Mouse (Mus musculus) hindbrain, embryonic 15.5 days (tissue): ENCODE measurements around the gene Pitpnb. TPM values are rescaled to one million over a fixed set of nuclear protein-coding genes. Genes with fewer than 3 reads are reported as not detected.
A peak's percentile ranks its signal among the peaks of the same experiment; 100 is the strongest.

ENCODE experiments used
- ATAC-seq: fragments of 200-750 bp; cut with Nextera tagmentation; 2 replicates; pipeline ENCODE4 v1.8.0; 2017; ENCODE audit warnings: low read depth, moderate number of reproducible peaks, moderate TSS enrichment; ENCODE audit not compliant: low FRiP score
- H3K27ac ChIP-seq: fragments of 300-500 bp; sonication (generic); replicated peaks from 2 replicates; pipeline ENCODE4 v1.5.1; 2015; ENCODE audit warnings: mild to moderate bottlenecking, inconsistent platforms
- H3K27me3 ChIP-seq: fragments of 300-500 bp; sonication (generic); 2 replicates; pipeline ENCODE4 v1.6.1; 2015; ENCODE audit warnings: control low read depth, inconsistent platforms
- H3K36me3 ChIP-seq: fragments of 300-500 bp; sonication (generic); 2 replicates; pipeline ENCODE4 v1.6.1; 2015; ENCODE audit warnings: control low read depth, inconsistent platforms
- H3K4me1 ChIP-seq: fragments of 300-500 bp; sonication (generic); replicated peaks from 2 replicates; pipeline ENCODE4 v1.6.1; 2015; ENCODE audit warnings: control low read depth, inconsistent platforms
- H3K4me2 ChIP-seq: fragments of 300-500 bp; sonication (generic); 2 replicates; pipeline ENCODE4 v1.6.1; 2015; ENCODE audit warnings: moderate library complexity, mild to moderate bottlenecking, inconsistent platforms
- H3K4me3 ChIP-seq: fragments of 300-500 bp; sonication (generic); 2 replicates; pipeline ENCODE4 v1.5.1; 2015; ENCODE audit warnings: mild to moderate bottlenecking, inconsistent platforms
- H3K9ac ChIP-seq: fragments of 300-500 bp; sonication (generic); 2 replicates; pipeline ENCODE4 v1.6.1; 2015; ENCODE audit warnings: inconsistent platforms
- H3K9me3 ChIP-seq: fragments of 300-500 bp; sonication (generic); 2 replicates; pipeline ENCODE4 v1.6.1; 2016; ENCODE audit warnings: control low read depth, inconsistent platforms
- WGBS: fragments of 180-500 bp; shearing (Covaris S2); methylation state at CpG from one replicate; pipeline ENCODE4 v1.1.7; 2015; 5-methylcytosine and 5-hydroxymethylcytosine counted together
- polyA plus RNA-seq: library from polyadenylated mRNA; unstranded; fragments of >200 nt; fragmentation: Nextera tagmentation; extraction: Ambion mirVana; gene quantifications from 2 replicates; pipeline ENCODE4 v1.2.1, GENCODE M21; 2015

Gene Pitpnb
- polyA plus RNA-seq, 1 experiment from 2014 or later, result 94.9 TPM

DNA sequence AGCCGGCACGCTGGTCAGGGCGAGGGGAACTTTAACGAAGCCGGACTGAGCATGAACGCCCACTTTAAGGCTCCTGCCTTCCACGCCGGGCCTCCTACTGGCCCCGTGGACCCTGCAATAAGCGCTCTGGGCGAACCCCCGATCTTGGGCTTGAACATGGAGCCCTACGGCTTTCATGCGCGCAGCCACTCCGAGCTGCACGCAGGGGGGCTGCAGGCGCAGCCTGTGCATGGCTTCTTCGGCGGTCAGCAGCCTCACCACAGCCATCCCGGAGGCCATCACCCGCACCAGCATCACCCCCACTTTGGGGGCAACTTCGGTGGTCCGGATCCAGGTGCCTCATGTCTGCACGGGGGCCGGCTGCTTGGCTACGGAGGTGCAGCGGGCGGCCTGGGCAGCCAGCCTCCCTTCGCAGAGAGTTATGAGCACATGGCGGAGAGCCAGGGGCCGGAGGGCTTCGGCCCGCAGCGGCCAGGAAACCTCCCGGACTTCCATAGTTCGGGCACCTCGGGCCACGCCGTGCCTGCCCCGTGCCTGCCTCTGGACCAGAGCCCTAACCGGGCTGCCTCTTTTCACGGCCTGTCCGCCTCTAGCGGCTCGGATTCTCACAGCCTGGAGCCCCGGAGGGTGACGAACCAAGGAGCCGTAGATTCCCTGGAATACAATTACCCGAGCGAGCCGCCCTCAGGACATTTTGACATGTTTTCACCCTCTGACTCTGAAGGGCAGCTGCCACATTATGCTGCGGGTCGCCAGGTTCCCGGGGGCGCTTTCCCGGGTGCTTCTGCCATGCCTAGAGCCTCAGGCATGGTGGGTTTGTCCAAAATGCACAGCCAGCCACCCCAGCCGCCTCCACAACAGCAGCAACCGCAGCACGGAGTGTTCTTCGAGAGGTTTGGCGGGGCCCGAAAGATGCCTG lies 87.9 kb downstream of the Pitpnb start:
- H3K27ac ChIP-seq, result peak overlapping the region; percentile 91
- H3K4me1 ChIP-seq, result peaks cover 79% of the 10 kb centered on the region
- ATAC-seq, result no peak
- no peaks in the 10 kb centered on the region for H3K9me3 ChIP-seq
- H3K4me2 ChIP-seq, result peak overlapping the region; percentile 88
- H3K9ac ChIP-seq, result peak overlapping the region; percentile 77
- under 1% methylated on average over 62 of the region's 63 CpGs for WGBS
- peak overlapping the region; percentile 92 for H3K4me3 ChIP-seq
- no peaks in the 10 kb centered on the region for H3K27me3 ChIP-seq
- no peaks in the 10 kb centered on the region for H3K36me3 ChIP-seq

DNA sequence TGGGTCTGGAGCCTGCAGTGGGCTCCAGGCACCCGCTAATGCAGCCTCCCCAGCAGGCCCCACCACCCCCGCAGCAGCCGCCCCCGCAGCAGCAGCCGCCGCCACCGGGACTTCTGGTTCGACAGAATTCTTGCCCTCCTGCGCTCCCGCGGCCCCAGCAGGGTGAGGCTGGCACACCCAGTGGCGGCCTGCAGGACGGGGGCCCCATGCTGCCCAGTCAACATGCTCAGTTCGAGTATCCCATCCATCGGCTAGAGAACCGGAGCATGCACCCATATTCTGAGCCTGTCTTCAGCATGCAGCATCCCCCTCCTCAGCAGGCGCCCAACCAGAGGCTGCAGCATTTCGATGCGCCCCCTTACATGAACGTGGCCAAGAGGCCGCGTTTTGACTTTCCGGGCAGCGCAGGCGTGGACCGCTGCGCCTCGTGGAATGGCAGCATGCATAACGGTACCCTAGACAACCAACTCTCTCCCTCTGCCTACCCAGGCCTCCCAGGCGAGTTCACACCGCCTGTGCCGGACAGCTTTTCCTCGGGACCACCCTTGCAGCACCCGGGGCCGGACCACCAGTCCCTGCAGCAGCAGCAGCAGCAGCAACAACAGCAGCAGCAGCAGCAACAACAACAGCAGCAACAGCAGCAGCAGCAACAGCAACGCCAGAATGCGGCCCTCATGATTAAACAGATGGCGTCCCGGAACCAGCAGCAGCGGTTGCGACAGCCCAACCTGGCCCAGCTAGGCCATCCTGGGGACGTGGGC lies 88.7 kb downstream of the Pitpnb start:
- no peak for ATAC-seq
- WGBS, result 2% methylated on average over 41 of the region's 42 CpGs
- peak overlapping the region; percentile 91 for H3K27ac ChIP-seq
- peaks cover 80% of the 10 kb centered on the region for H3K4me1 ChIP-seq
- H3K9ac ChIP-seq, result peak overlapping the region; percentile 77
- peak overlapping the region; percentile 88 for H3K4me2 ChIP-seq
- peak overlapping the region; percentile 92 for H3K4me3 ChIP-seq
- no peaks in the 10 kb centered on the region for H3K36me3 ChIP-seq
- H3K9me3 ChIP-seq, result no peaks in the 10 kb centered on the region
- H3K27me3 ChIP-seq, result no peaks in the 10 kb centered on the region

DNA sequence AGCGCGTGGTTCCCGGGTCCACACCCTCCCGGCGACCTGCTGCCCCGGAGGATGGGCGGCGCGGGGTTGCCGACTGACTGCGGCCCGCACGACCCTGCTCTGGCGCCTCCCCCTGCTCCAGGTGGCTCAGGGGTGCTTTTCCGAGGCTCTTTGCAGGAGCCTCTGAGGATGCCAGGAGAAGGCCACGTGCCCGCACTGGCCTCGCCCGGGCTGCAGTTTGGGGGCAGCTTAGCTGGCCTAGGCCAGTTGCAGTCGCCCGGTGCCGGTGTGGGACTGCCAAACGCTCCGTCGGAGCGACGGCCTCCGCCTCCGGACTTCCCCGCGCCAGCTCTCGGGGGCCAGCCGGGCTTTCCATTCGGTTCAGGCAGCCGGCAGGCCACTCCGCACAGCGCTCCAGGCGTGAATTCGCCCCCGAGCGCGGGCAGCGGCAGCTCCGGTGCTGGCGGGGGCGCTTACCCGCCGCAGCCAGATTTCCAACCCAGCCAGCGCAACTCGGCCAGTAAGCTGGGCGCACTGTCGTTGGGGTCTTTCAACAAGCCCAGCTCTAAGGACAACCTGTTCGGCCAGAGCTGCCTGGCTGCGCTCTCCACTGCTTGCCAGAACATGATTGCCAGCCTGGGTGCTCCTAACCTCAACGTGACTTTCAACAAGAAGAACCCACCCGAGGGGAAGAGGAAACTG lies 89.6 kb downstream of the Pitpnb start:
- H3K9ac ChIP-seq, result peak overlapping the region; percentile 77
- no peaks in the 10 kb centered on the region for H3K36me3 ChIP-seq
- 2% methylated on average over 55 of the region's 56 CpGs for WGBS
- no peak for ATAC-seq
- no peaks in the 10 kb centered on the region for H3K9me3 ChIP-seq
- peaks cover 79% of the 10 kb centered on the region for H3K4me1 ChIP-seq
- peak overlapping the region; percentile 91 for H3K27ac ChIP-seq
- no peaks in the 10 kb centered on the region for H3K27me3 ChIP-seq
- peak overlapping the region; percentile 88 for H3K4me2 ChIP-seq
- H3K4me3 ChIP-seq, result peak overlapping the region; percentile 92

DNA sequence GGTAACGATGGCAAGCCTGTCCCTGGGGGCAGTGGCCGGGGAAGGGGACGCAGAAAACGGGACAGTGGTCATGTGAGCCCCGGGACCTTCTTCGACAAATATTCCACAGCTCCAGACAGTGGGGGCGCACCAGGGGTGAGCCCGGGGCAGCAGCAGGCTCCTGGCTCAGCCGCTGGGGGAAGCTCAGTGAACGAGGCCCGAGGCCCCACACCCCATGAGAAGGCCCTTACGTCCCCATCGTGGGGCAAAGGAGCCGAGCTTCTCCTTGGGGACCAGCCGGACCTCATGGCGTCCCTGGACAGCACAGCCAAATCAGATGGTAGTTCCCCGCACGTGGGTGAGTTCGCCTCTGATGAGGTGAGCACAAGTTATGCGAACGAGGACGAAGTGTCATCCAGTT lies 90.3 kb downstream of the Pitpnb start:
- H3K4me1 ChIP-seq, result peaks cover 79% of the 10 kb centered on the region
- H3K4me2 ChIP-seq, result peak overlapping the region; percentile 88
- H3K27ac ChIP-seq, result peak overlapping the region; percentile 91
- H3K27me3 ChIP-seq, result no peaks in the 10 kb centered on the region
- ATAC-seq, result no peak
- no peaks in the 10 kb centered on the region for H3K36me3 ChIP-seq
- peak overlapping the region; percentile 77 for H3K9ac ChIP-seq
- H3K4me3 ChIP-seq, result peak overlapping the region; percentile 92
- WGBS, result 15% methylated on average over 22 of the region's 22 CpGs
- no peaks in the 10 kb centered on the region for H3K9me3 ChIP-seq

DNA sequence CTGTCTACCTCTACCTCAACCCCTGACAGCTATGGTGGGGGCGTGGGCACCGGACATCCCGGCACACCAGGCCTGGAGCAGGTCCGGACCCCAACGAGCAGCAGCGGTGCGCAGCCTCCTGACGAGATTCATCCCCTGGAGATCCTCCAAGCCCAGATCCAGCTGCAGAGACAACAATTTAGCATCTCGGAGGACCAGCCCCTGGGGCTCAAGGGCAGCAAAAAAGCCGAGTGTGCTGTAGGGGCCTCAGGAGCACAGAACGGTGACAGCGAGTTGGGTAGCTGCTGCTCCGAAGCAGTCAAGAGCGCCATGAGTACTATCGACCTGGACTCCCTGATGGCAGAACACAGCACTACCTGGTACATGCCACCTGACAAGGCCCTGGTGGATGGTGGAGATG lies 90.9 kb downstream of the Pitpnb start:
- Histone ChIP-seq H3K4me3 (peak overlapping the region; percentile 92), H3K9ac (peak overlapping the region; percentile 77), H3K4me2 (peak overlapping the region; percentile 88), H3K36me3 (no peaks in the 10 kb centered on the region), H3K9me3 (no peaks in the 10 kb centered on the region), H3K27me3 (no peaks in the 10 kb centered on the region), H3K27ac (peak overlapping the region; percentile 91), H3K4me1 (peaks cover 80% of the 10 kb centered on the region)
- ATAC-seq, result no peak
- WGBS, result 21% methylated on average over 15 of the region's 15 CpGs

DNA sequence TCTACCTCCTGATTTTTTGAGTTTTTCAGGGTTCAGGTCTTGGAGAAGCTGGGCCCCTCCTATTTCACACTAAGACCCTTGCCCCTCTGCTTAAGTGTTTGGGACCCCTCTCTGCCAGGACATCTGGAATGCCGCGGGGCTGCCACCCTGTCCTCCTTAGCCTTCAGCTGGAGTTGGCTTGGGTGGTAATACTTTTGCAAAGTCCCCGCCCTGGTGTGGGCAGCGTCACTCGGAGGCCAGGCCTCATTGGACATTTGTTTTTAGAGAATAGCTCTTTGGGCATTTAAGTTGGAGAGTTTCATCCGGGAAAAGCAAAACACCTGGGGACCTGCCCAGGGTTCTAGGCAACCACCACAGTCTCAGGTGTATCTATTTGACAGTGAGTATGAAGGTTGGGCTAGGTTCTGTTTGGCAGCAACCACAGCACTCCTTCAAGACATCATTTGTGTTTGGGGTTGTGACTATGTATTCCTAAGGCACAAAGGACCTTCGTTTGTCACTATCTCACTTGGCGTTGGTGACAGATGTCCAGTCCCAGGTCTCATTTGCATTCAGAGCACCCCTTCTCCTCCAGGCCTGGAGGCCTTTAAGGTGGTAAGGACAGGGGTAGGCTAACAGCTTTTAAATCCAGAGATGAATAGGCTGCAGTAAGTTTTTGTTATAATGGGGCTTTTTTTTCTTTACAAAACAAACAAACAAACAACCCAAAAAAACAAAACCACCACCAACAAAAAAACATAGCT lies 91.7 kb downstream of the Pitpnb start:
- no peak for ATAC-seq
- peaks cover 84% of the 10 kb centered on the region for H3K4me1 ChIP-seq
- no peaks in the 10 kb centered on the region for H3K27me3 ChIP-seq
- WGBS, result 19% methylated on average over 8 of the region's 8 CpGs
- peak overlapping the region; percentile 77 for H3K9ac ChIP-seq
- no peaks in the 10 kb centered on the region for H3K36me3 ChIP-seq
- peak overlapping the region; percentile 92 for H3K4me3 ChIP-seq
- H3K4me2 ChIP-seq, result peak overlapping the region; percentile 88
- H3K9me3 ChIP-seq, result no peaks in the 10 kb centered on the region
- H3K27ac ChIP-seq, result peak overlapping the region; percentile 91

DNA sequence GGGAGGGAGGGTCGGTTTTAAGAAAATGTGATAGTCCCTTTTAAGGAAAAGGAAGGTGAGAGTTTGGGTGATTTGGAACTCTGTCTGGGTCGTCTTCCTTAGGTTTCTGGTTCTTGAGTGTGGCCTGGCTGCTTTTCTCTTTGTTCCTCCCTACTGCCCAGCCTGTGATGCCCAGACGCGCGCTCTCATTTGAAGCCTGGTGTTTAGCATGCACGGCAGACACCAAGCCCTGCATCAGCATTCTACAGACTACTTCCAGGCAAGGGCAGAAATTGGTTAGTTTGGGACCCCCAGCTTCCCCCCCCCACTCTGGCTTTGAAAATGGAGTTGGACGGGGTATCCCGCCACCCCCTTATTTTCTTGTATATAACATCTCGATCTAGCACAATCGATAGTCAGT lies 92.4 kb downstream of the Pitpnb start:
- H3K27me3 ChIP-seq, result no peaks in the 10 kb centered on the region
- peak overlapping the region; percentile 92 for H3K4me3 ChIP-seq
- ATAC-seq, result no peak
- WGBS, result 16% methylated on average over 10 of the region's 10 CpGs
- peaks cover 89% of the 10 kb centered on the region for H3K4me1 ChIP-seq
- no peaks in the 10 kb centered on the region for H3K9me3 ChIP-seq
- H3K9ac ChIP-seq, result peak overlapping the region; percentile 77
- H3K36me3 ChIP-seq, result no peaks in the 10 kb centered on the region
- H3K27ac ChIP-seq, result peak overlapping the region; percentile 91
- peak overlapping the region; percentile 88 for H3K4me2 ChIP-seq

DNA sequence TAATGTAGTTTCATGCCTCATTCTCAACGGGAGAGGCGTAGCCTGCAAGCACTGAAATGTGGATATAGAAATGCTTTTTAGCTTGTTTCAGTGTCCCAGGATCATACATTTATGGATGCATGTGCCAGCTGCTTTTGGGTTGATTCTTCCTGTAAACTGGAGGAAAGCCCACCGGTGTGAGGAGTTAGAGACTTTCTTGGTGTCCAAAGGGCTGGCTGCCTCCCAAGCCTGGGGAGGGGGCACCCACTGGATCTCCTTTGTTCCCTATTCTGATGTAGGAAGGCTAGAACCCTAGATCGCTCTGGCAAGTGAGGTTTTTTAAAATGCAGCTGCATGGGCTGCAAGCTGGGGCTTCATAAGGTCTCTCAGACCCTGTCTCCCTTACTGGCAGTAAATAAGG lies 93.1 kb downstream of the Pitpnb start:
- Histone ChIP-seq H3K9me3 (no peaks in the 10 kb centered on the region), H3K27me3 (no peaks in the 10 kb centered on the region), H3K27ac (peak overlapping the region; percentile 91), H3K4me3 (peak overlapping the region; percentile 92), H3K36me3 (no peaks in the 10 kb centered on the region), H3K4me2 (peak overlapping the region; percentile 88), H3K4me1 (peaks cover 89% of the 10 kb centered on the region), H3K9ac (peak overlapping the region; percentile 77)
- no peak for ATAC-seq
- 20% methylated on average over 4 of the region's 4 CpGs for WGBS

DNA sequence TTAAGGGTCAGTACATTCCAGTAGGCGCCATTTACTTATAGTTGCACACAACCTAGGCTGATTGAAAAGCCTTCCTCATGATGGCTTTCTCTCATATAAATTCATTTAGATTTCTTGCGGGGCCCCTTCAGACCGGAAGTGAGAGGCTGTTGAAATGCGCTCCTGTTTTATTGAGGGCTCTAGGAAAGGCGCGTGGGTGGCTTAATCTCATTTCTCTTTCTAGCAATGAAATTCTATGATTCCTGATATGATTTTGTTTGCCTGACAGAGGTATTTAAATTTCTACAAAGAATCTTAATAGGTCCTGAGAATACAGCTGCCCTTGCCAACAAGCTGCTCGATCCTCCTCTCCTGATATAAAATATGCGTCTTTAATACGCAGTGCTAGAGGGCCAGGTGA lies 95.2 kb downstream of the Pitpnb start:
- Histone ChIP-seq H3K27me3 (no peaks in the 10 kb centered on the region), H3K4me3 (peak overlapping the region; percentile 92), H3K36me3 (no peaks in the 10 kb centered on the region), H3K4me2 (peak overlapping the region; percentile 88), H3K4me1 (peaks cover 85% of the 10 kb centered on the region), H3K9me3 (no peaks in the 10 kb centered on the region), H3K9ac (peak overlapping the region; percentile 31), H3K27ac (0 out of 2 replicates have a peak overlapping the region, but pooled peaks have one; percentile 41)
- 48% methylated on average over 9 of the region's 9 CpGs for WGBS
- no peak for ATAC-seq

DNA sequence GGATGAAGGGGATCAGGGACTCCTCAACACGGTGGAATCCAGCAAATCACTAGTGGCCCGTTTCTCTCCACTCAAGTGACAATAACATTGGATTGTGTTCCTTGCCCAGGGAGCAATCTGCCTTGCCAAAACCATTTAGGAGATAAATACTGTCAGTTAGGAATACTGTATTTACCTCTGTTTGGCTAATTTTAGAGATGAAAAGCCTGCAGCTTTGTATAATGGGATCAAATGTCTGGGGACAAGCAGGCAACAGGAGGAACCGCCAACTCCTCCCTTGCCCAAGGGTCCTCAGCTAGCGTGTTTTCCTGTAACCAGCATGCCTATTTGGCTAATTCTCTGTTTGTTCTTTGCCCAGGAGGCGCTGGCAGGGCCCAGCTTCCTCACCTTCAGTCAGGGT lies 95.7 kb downstream of the Pitpnb start:
- no peak for ATAC-seq
- Histone ChIP-seq H3K9me3 (no peaks in the 10 kb centered on the region), H3K4me1 (peaks cover 85% of the 10 kb centered on the region), H3K36me3 (no peaks in the 10 kb centered on the region), H3K27me3 (no peaks in the 10 kb centered on the region), H3K9ac (peak overlapping the region; percentile 31), H3K27ac (peak overlapping the region; percentile 41; the same call in 1 of the 2 replicates), H3K4me2 (peak overlapping the region; percentile 88), H3K4me3 (peak overlapping the region; percentile 92)
- WGBS, result 27% methylated on average over 5 of the region's 5 CpGs

DNA sequence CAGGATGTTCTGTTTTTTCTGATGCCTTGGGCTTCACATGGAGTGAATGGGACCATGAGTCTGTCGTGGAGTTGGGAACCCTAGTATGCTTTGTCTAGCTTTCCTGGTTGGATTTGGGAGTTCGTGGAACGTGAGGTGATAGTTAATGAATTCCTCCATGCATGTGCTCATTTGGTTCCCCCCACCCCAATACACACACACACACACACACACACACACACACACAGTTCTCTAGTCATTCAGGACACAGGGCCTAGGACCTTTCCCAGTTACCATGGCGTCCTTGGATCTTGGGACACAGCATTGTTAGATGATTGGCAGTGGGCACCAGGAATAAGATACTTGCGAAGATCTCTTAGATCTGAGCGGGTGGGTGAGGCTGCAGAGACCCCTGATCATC lies 98.3 kb downstream of the Pitpnb start:
- peak overlapping the region; percentile 33; the same call in 1 of the 2 replicates for H3K9ac ChIP-seq
- no peaks in the 10 kb centered on the region for H3K9me3 ChIP-seq
- 42% methylated on average over 6 of the region's 6 CpGs for WGBS
- H3K4me1 ChIP-seq, result peaks cover 93% of the 10 kb centered on the region
- ATAC-seq, result no peak
- H3K36me3 ChIP-seq, result no peaks in the 10 kb centered on the region
- H3K4me2 ChIP-seq, result peak overlapping the region; percentile 88
- no peak overlapping the region for H3K4me3 ChIP-seq
- no peaks in the 10 kb centered on the region for H3K27me3 ChIP-seq
- H3K27ac ChIP-seq, result peak overlapping the region; percentile 36
